Mouse (Mus musculus) CH12.LX (cell line): Measurements from ENCODE around the gene Oaz1.

Experiments
- CTCF ChIP-seq, 2 experiments: IDR thresholded peaks in 1 of 2; conservative IDR thresholded peaks in 1 of 2; 2 replicates each; pipeline ENCODE4 v1.5.1; 2011 to 2012; ENCODE audit warnings: low read depth in 2 of 2, low read length in 2 of 2, improper control_type of control experiment in 1 of 2, inconsistent platforms in 1 of 2, mild to moderate bottlenecking in 1 of 2, moderate library complexity in 1 of 2
- EP300 ChIP-seq: IDR thresholded peaks from 2 replicates; pipeline ENCODE4 v1.6.1; 2011; ENCODE audit warnings: low read length, improper control_type of control experiment
- HCFC1 ChIP-seq: IDR thresholded peaks from 2 replicates; pipeline ENCODE4 v1.6.1; 2012; ENCODE audit warnings: low read depth, mild to moderate bottlenecking, inconsistent platforms, low read length, improper control_type of control experiment
- MAX ChIP-seq: IDR thresholded peaks from 2 replicates; pipeline ENCODE4 v1.6.1; 2011; ENCODE audit warnings: low read length, improper control_type of control experiment
- POLR2A ChIP-seq: IDR thresholded peaks from 2 replicates; pipeline ENCODE4 v1.6.1; 2011; ENCODE audit warnings: low read depth, mild to moderate bottlenecking, improper control_type of control experiment, low read length
- USF1 ChIP-seq: IDR thresholded peaks from 2 replicates; pipeline ENCODE4 v1.6.1; 2014; ENCODE audit warnings: low read depth, mild to moderate bottlenecking, inconsistent platforms, low read length, improper control_type of control experiment
- ZMIZ1 ChIP-seq: IDR thresholded peaks from 2 replicates; pipeline ENCODE4 v1.6.1; 2012; ENCODE audit warnings: low read depth, mild to moderate bottlenecking, inconsistent platforms, low read length, improper control_type of control experiment

DNA sequence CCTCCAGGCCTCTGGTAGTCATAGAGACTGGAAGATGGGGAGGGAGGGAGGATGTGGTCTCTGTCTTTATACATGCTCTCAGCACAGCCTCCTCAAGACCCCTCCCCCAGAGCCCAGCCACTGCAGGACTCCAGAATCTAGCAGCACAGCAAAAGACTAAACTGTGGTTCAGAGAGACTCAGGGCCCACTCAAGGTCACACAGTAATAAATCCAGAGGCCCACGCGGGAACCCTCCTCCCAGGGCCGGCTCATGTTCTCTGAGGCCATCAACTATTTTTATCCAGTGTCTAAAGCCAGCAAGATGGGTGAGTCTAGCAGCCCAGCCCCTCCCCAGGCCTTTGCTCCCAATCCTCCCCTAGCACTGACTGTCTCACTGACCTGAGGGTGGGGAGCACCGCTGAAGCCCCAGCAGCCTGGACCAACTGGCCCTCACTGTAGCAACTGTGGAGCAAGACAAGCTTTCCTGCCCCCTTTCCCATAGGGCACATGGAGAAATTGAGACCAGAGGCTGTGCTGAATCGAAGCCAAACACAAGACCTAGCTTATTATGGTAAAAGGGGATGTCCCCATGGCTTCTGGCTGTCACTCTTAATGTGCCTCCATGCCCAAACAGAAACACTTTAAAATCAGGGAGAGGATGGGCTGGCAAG is 13.9 kb upstream of the Oaz1 start:
- no peak for TF ChIP-seq POLR2A
- no peak for TF ChIP-seq MAX
- TF ChIP-seq CTCF (conservative IDR thresholded peaks at IDR 0.05 in 1 of 2, IDR thresholded peaks at IDR 0.05 in 1 of 2; ENCODE audit: low read depth in 2 of 2, low read length in 2 of 2): no peak
- TF ChIP-seq ZMIZ1: no peak
- no peak for TF ChIP-seq USF1
- TF ChIP-seq EP300: no peak
- no peak for TF ChIP-seq HCFC1
